Mouse (Mus musculus) c-Kit-positive CD71-negative TER-119-negative erythroid progenitor cells, embryonic 14.5 days (primary cell): ENCODE measurements at regions not wholly inside any gene's neighbourhood (a gene's known extent, or its start where the extent isn't known, plus 50 kb on each side); places are given as distances from the start of the nearest gene placed in this dataset.

Experiments used
- DNase-seq: peaks from one replicate; pipeline ENCODE4 v3.0.0-alpha.2; 2013; ENCODE audit warnings: low read depth

- no peak for DNase-seq
These were observed 451.2 kb downstream of the Slc4a3 start for GRCm38 (mm10) chr1:75997222-75997621.

GRCm38 (mm10) chr1:76001124-76001523 lies 455.1 kb downstream of the Slc4a3 start:
- no peak for DNase-seq

GRCm38 (mm10) chr1:76009601-76010000 lies 463.5 kb downstream of the Slc4a3 start:
- no peak for DNase-seq

GRCm38 (mm10) chr1:76010212-76010800 lies 464.2 kb downstream of the Slc4a3 start:
- peak; percentile 13 for DNase-seq

GRCm38 (mm10) chr1:76018588-76018987 lies 472.5 kb downstream of the Slc4a3 start:
- DNase-seq, result no peak

- DNase-seq, result no peak
These were observed 473.0 kb downstream of the Slc4a3 start for GRCm38 (mm10) chr1:76019071-76019470.

- DNase-seq, result no peak
These were observed 478.6 kb downstream of the Slc4a3 start for GRCm38 (mm10) chr1:76024650-76025049.

- no peak for DNase-seq
These were observed 479.3 kb downstream of the Slc4a3 start for GRCm38 (mm10) chr1:76025389-76025788.

- no peak for DNase-seq
These were observed 483.0 kb downstream of the Slc4a3 start for GRCm38 (mm10) chr1:76029059-76029458.

- no peak for DNase-seq
These were observed 485.3 kb downstream of the Slc4a3 start for GRCm38 (mm10) chr1:76031171-76031922.

- DNase-seq, result no peak
These were observed 485.8 kb downstream of the Slc4a3 start for GRCm38 (mm10) chr1:76031923-76032285.

GRCm38 (mm10) chr1:76032626-76033025 lies 486.6 kb downstream of the Slc4a3 start:
- no peak for DNase-seq

- DNase-seq, result no peak
These were observed 490.2 kb downstream of the Slc4a3 start for GRCm38 (mm10) chr1:76036316-76036715.

GRCm38 (mm10) chr1:76039029-76039655 lies 493.1 kb downstream of the Slc4a3 start:
- DNase-seq, result no peak

- no peak for DNase-seq
These were observed 493.6 kb downstream of the Slc4a3 start for GRCm38 (mm10) chr1:76039661-76040060.

GRCm38 (mm10) chr1:76050264-76050663 lies 504.2 kb downstream of the Slc4a3 start:
- no peak for DNase-seq

GRCm38 (mm10) chr1:76053378-76054171 lies 507.5 kb downstream of the Slc4a3 start:
- no peak for DNase-seq

- no peak for DNase-seq
These were observed 519.7 kb downstream of the Slc4a3 start for GRCm38 (mm10) chr1:76065783-76066182.

- no peak for DNase-seq
These were observed 524.8 kb downstream of the Slc4a3 start for GRCm38 (mm10) chr1:76070831-76071321.

GRCm38 (mm10) chr1:76075213-76075612 lies 529.1 kb downstream of the Slc4a3 start:
- DNase-seq, result no peak

GRCm38 (mm10) chr1:76075685-76076455 lies 529.8 kb downstream of the Slc4a3 start:
- no peak for DNase-seq

GRCm38 (mm10) chr1:76080241-76080640 lies 534.2 kb downstream of the Slc4a3 start:
- no peak for DNase-seq
